Mouse (Mus musculus) T-helper 1 cell (primary cell): ENCODE measurements around the gene Aire.

ENCODE experiments used
- in situ Hi-C: fragments of 300-600 bp; cut with MboI, MseI; formaldehyde crosslinking; loops from one replicate; pipeline ENCODE4 v1.15.1; 2025; ENCODE audit warnings: high pct_unique_total_duplicates

Gene Aire

GRCm38 (mm10) chr10:78009184-78009944, 34.0 kb downstream of the Aire start:
- in situ Hi-C loops = loop anchor here (5.0 kb wide), 1 partner anchor 1582 kb away; no protein-coding TSS in a partner anchor

DNA sequence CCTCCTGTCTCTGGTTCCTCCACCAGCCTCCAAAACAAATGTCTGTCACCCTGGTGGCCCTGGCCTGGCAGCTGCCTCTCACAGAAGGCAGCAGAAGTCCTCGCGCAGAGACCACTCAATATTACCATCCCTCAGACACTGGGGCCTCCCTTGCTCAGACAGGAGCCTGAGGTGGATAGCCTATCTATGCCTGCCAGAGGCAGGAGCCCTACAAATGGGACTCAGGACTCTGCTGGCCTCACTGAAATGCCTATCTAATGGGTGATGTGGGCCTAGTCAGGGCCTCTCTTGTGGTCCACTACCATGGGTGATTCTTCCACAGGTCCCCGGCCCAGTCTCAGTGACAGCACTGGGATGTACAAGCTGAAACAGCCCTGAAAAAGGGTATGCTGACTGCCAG, 35.2 kb downstream of the Aire start:
- in situ Hi-C loops = loop anchor here (5.0 kb wide), 1 partner anchor 1581 kb away; no protein-coding TSS in a partner anchor

GRCm38 (mm10) chr10:78007203-78007602, 36.2 kb downstream of the Aire start:
- in situ Hi-C loops = loop anchor here (5.0 kb wide), 1 partner anchor 1580 kb away; no protein-coding TSS in a partner anchor

DNA sequence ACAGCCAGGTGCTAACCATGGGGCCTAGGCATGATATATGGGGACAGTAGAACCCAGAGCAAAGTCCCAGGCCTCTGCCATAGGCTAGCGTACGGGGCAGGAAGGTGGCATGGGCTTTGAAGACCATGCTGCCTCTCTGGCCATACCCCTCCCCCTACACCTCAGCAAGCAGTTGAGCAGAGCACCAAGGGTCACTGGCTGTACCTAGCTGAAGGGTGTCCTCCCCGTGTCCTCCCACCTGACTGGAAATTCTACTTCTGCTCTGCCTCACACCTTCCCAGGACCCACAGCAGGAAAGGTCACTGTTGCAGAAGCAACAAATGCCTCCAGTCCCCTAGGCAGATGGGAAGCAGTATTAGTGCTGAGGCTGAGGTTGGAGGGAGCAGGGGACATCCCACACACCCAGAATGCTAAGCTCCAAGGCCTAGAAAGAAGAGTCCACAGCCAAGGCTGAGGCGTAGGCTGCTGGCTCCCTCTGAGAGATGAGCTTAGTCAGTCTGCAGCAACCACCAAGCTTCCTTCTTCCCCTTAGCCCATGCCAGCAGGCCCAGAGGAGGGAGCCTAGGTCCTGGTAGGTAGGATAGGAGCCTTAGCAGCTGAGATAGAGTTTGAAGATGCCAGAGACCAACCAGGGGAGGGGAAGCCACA, 37.5 kb downstream of the Aire start:
- in situ Hi-C loops = loop anchor here (5.0 kb wide), 1 partner anchor 1579 kb away; no protein-coding TSS in a partner anchor

DNA sequence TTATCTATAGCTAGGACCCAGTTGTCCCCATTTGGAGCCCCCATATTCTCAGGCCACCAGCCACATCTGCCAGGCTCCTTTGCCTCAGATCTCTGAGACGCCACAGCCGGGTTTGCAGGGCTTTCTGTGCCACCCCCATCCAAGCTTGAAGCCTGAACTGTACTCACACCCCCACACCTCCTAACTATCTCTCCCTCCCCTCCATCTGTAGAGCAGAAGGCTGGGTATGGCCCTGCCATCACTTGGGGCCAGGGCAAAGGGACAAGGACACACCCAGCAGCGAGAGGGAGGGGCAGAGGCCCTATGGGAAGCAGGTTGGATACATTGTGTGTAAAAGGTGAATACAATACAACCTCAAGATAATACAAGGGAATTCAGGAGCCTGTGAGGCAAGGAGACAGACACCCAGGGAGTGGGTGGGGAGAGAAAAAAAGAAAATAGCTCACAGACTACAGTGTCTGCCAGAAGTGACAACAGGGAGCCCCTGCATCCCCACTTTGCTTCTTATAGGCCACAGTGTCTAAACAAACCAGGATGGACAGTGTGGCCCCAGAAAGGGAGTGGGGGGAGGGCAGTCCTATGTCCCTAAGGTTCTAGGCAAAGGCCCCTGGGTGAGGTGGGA, 38.8 kb downstream of the Aire start:
- in situ Hi-C loops = loop anchor here (5.0 kb wide), 1 partner anchor 1577 kb away; no protein-coding TSS in a partner anchor

GRCm38 (mm10) chr10:78002316-78002715, 41.1 kb downstream of the Aire start:
- in situ Hi-C loops = no loop called here

GRCm38 (mm10) chr10:78001796-78002195, 41.6 kb downstream of the Aire start:
- in situ Hi-C loops = no loop called here

- in situ Hi-C loops = no loop called here
Observed at GRCm38 (mm10) chr10:78000200-78000599, 43.2 kb downstream of the Aire start.

- in situ Hi-C loops = no loop called here
Observed at GRCm38 (mm10) chr10:77995639-77996038, 47.8 kb downstream of the Aire start.

- in situ Hi-C loops = no loop called here
Observed at GRCm38 (mm10) chr10:77985775-77986174, 57.6 kb downstream of the Aire start.

GRCm38 (mm10) chr10:77984660-77985059, 58.8 kb downstream of the Aire start:
- in situ Hi-C loops = no loop called here
